Mouse (Mus musculus) liver, embryonic 13.5 days (tissue): ENCODE data around the gene Arhgap17. TPM values are rescaled to one million over a fixed set of nuclear protein-coding genes. Genes with fewer than 3 reads are reported as not detected.

Experiments used
- ATAC-seq: fragments of 200-750 bp; cut with Nextera tagmentation; 2 replicates; pipeline ENCODE4 v1.8.0; 2017; ENCODE audit warnings: low read depth, mild to moderate bottlenecking, moderate number of reproducible peaks, moderate library complexity
- DNase-seq: peaks from one replicate; pipeline ENCODE4 v3.0.0; 2022
- H3K27ac ChIP-seq: fragments of 300-500 bp; sonication (generic); 2 replicates; pipeline ENCODE4 v1.5.1; 2015; ENCODE audit warnings: moderate library complexity, mild to moderate bottlenecking, inconsistent platforms
- H3K27me3 ChIP-seq: fragments of 300-500 bp; sonication (generic); 2 replicates; pipeline ENCODE4 v1.6.1; 2015; ENCODE audit warnings: mild to moderate bottlenecking, inconsistent platforms
- H3K36me3 ChIP-seq: fragments of 300-500 bp; sonication (generic); 2 replicates; pipeline ENCODE4 v1.6.1; 2015; ENCODE audit warnings: mild to moderate bottlenecking, inconsistent platforms
- H3K4me1 ChIP-seq: fragments of 300-500 bp; sonication (generic); replicated peaks from 2 replicates; pipeline ENCODE4 v1.6.1; 2015; ENCODE audit warnings: inconsistent platforms
- H3K4me2 ChIP-seq: fragments of 300-500 bp; sonication (generic); 2 replicates; pipeline ENCODE4 v1.6.1; 2015; ENCODE audit warnings: inconsistent platforms, mild to moderate bottlenecking, moderate library complexity
- H3K4me3 ChIP-seq: fragments of 300-500 bp; sonication (generic); replicated peaks from 2 replicates; pipeline ENCODE4 v1.5.1; 2015; ENCODE audit warnings: mild to moderate bottlenecking, inconsistent platforms
- H3K9ac ChIP-seq: fragments of 300-500 bp; sonication (generic); 2 replicates; pipeline ENCODE4 v1.6.1; 2015; ENCODE audit warnings: mild to moderate bottlenecking, inconsistent platforms
- H3K9me3 ChIP-seq: fragments of 300-500 bp; sonication (generic); replicated peaks from 2 replicates; pipeline ENCODE4 v1.6.1; 2016; ENCODE audit warnings: inconsistent platforms
- WGBS: fragments of 180-500 bp; shearing (Covaris S2); methylation state at CpG from one replicate; pipeline ENCODE4 v1.1.7; 2015; ENCODE audit not compliant: insufficient replicate concordance; 5-methylcytosine and 5-hydroxymethylcytosine counted together
- polyA plus RNA-seq: library from polyadenylated mRNA; unstranded; fragments of >200 nt; fragmentation: Nextera tagmentation; extraction: Ambion mirVana; gene quantifications from 2 replicates; pipeline ENCODE4 v1.2.1, GENCODE M21; 2015

Arhgap17 gene
- polyA plus RNA-seq, 1 experiment from 2014 or later, result 8.5 TPM

- H3K4me2 ChIP-seq, result no peak overlapping the region
- H3K4me3 ChIP-seq, result no peak overlapping the region
- 0 out of 2 replicates have a peak, but pooled peaks cover 4% of the 10 kb centered on the region for H3K36me3 ChIP-seq
- H3K9me3 ChIP-seq, result no peaks in the 10 kb centered on the region
- ATAC-seq (no peak), DNase-seq (no peak)
- H3K4me1 ChIP-seq, result peaks cover 50% of the 10 kb centered on the region
- H3K27me3 ChIP-seq, result no peaks in the 10 kb centered on the region
- 74% methylated on average over 1 of the region's 1 CpGs for WGBS
- peak overlapping the region; percentile 32; the same call in 1 of the 2 replicates for H3K27ac ChIP-seq
- H3K9ac ChIP-seq, result no peak overlapping the region
Observed at GRCm38 (mm10) chr7:123336322-123336721, 33.4 kb downstream of the Arhgap17 start.

- DNase-seq, result no peak
- Histone ChIP-seq H3K4me3 (no peak overlapping the region), H3K27me3 (no peaks in the 10 kb centered on the region), H3K9me3 (no peaks in the 10 kb centered on the region), H3K9ac (no peak overlapping the region), H3K36me3 (peaks cover 19% of the 10 kb centered on the region), H3K4me2 (no peak overlapping the region), H3K27ac (no peak overlapping the region; the same call in 1 of the 2 replicates), H3K4me1 (peaks cover 42% of the 10 kb centered on the region)
- ATAC-seq, result no peak
- WGBS, result 86% methylated on average over 9 of the region's 9 CpGs
Observed at GRCm38 (mm10) chr7:123330506-123330905, 39.2 kb downstream of the Arhgap17 start.

GRCm38 (mm10) chr7:123327909-123328308 is 41.8 kb downstream of the Arhgap17 start:
- Histone ChIP-seq H3K4me3 (no peak overlapping the region), H3K4me2 (no peak overlapping the region), H3K36me3 (peaks cover 36% of the 10 kb centered on the region), H3K9me3 (no peaks in the 10 kb centered on the region), H3K27ac (no peak overlapping the region), H3K9ac (peak overlapping the region; percentile 24; the same call in 1 of the 2 replicates), H3K27me3 (no peaks in the 10 kb centered on the region), H3K4me1 (peaks cover 68% of the 10 kb centered on the region)
- no peak for ATAC-seq
- 89% methylated on average over 4 of the region's 4 CpGs for WGBS
- no peak for DNase-seq

DNA sequence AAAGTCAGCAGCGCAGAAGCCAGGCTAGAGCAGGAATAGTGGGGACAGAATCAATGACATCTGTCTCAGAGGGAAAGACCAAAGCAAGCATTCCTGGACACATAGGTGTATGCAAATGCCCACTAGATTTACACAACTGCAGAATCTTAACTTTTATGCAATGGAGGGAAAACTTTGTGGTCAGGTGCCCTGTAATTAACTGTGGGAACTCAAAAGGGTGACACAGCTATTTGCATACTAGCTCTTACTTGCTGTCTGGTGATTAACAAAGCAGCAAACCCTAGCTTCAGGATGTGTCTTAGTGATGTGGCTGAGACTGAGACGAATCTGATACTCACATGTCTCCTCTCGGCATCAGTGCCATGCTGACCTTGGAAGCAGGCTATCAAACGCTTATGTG is 42.8 kb downstream of the Arhgap17 start:
- ATAC-seq, result no peak

GRCm38 (mm10) chr7:123326062-123326461 is 43.7 kb downstream of the Arhgap17 start:
- WGBS, result 70% methylated on average over 5 of the region's 5 CpGs
- Histone ChIP-seq H3K9me3 (no peaks in the 10 kb centered on the region), H3K4me2 (peak overlapping the region; percentile 42), H3K27ac (peak overlapping the region; percentile 74), H3K4me1 (peaks cover 69% of the 10 kb centered on the region), H3K36me3 (peaks cover 54% of the 10 kb centered on the region), H3K9ac (peak overlapping the region; percentile 31), H3K4me3 (no peak overlapping the region), H3K27me3 (no peaks in the 10 kb centered on the region)
- peak; percentile 43 for DNase-seq
- ATAC-seq, result peak; percentile 67

More for the DNA sequence above, 42.8 kb downstream of the Arhgap17 start:
- no peak overlapping the region for H3K4me2 ChIP-seq
- no peaks in the 10 kb centered on the region for H3K9me3 ChIP-seq
- peak overlapping the region; percentile 40 for H3K27ac ChIP-seq
- H3K36me3 ChIP-seq, result peaks cover 46% of the 10 kb centered on the region
- no peak overlapping the region for H3K4me3 ChIP-seq
- no peak for DNase-seq
- H3K9ac ChIP-seq, result no peak overlapping the region; the same call in 1 of the 2 replicates
- WGBS, result 56% methylated on average over 4 of the region's 4 CpGs
- H3K27me3 ChIP-seq, result no peaks in the 10 kb centered on the region
- peaks cover 72% of the 10 kb centered on the region for H3K4me1 ChIP-seq

GRCm38 (mm10) chr7:123324105-123324504 is 45.6 kb downstream of the Arhgap17 start:
- Histone ChIP-seq H3K9me3 (no peaks in the 10 kb centered on the region), H3K4me1 (peaks cover 63% of the 10 kb centered on the region), H3K4me3 (no peak overlapping the region), H3K4me2 (no peak overlapping the region), H3K27me3 (no peaks in the 10 kb centered on the region), H3K27ac (0 out of 2 replicates have a peak overlapping the region, but pooled peaks have one; percentile 74), H3K36me3 (peaks cover 70% of the 10 kb centered on the region), H3K9ac (no peak overlapping the region)
- DNase-seq, result peak; percentile 44
- ATAC-seq, result peak; percentile 62
- WGBS, result 86% methylated on average over 1 of the region's 1 CpGs

DNA sequence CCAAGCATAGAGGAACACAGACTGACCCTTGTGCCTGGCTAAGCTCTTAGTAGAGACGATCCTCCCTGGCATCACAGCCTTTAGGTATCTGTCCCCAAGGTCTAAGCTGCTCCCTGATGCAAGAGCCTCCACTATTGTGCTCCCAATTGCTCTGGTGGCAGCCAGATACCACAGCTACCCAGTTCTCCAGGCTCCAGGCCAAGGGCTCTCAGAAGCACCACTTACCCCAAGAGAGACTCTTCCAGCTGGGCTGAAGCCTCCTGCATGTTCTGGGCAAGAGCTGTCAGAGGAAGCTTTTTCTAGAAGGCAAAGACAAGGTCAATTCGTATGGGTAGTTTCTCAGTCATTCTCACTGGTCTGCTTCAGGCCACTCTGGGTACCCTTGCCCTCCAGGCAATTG is 46.3 kb downstream of the Arhgap17 start:
- ATAC-seq, result no peak
- H3K36me3 ChIP-seq, result peaks cover 78% of the 10 kb centered on the region
- DNase-seq, result no peak
- H3K27me3 ChIP-seq, result no peaks in the 10 kb centered on the region
- peaks cover 61% of the 10 kb centered on the region for H3K4me1 ChIP-seq
- peak overlapping the region; percentile 65 for H3K27ac ChIP-seq
- 0 out of 2 replicates have a peak overlapping the region, but pooled peaks have one; percentile 2 for H3K9ac ChIP-seq
- no peaks in the 10 kb centered on the region for H3K9me3 ChIP-seq
- H3K4me3 ChIP-seq, result no peak overlapping the region
- H3K4me2 ChIP-seq, result no peak overlapping the region
- 78% methylated on average over 2 of the region's 2 CpGs for WGBS

DNA sequence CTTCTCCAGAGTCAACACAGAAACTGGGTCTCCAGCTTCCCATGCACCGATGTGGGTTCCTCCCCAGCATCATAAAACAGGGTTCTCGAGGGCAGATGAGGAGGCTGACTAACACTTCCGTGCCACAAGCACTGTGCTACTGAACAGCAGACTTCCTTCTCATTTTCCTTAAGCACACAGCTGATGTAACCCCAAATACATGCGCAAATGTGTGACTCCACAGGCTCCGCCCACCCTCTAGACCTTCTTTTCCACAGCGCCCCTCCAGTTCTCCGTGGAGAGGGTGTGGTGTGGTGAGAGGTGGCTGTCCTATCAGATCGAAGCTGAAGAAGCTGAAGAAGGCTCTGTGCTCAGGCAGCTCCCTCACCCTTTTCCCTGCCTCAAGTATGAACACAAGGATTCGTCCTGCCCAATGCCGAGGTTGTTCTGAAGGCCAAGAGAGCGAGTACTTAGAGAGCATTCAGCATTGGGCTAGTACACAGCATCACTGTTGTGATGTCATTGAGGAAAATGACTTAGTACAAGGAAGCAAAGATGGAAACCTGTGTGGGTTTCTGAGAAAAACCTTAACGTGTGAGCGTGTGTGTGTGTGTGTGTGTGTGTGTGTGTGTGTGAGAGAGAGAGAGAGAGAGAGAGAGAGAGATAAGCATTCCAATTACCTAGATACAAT is 47.1 kb downstream of the Arhgap17 start:
- H3K27ac ChIP-seq, result peak overlapping the region; percentile 51
- ATAC-seq (peak; percentile 74), DNase-seq (peak; percentile 46)
- H3K9me3 ChIP-seq, result no peaks in the 10 kb centered on the region
- no peak overlapping the region for H3K4me3 ChIP-seq
- peak overlapping the region; percentile 19; the same call in 1 of the 2 replicates for H3K4me2 ChIP-seq
- peaks cover 84% of the 10 kb centered on the region for H3K36me3 ChIP-seq
- H3K27me3 ChIP-seq, result no peaks in the 10 kb centered on the region
- no peak overlapping the region; the same call in 1 of the 2 replicates for H3K9ac ChIP-seq
- H3K4me1 ChIP-seq, result peaks cover 56% of the 10 kb centered on the region
- 55% methylated on average over 13 of the region's 13 CpGs for WGBS

DNA sequence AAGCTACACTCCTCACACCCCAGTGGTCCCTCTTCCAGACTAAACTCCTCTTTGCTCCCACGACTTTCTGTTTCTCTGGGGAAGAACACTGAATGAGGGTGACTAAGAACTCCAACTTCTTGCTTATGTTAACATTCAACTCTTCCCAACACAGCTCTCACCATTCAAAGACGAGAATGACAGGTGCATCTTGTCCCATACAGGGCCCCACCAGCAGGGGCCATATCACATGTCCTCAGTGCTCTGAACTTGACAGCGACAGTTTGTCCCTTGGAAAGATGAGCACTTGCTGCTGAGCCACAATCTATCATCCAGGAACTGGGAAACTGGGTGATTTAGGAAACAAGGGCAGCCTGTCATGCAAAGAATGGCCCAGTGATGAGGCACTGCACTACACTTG is 57.0 kb downstream of the Arhgap17 start:
- Histone ChIP-seq H3K4me1 (no peaks in the 10 kb centered on the region), H3K27me3 (no peaks in the 10 kb centered on the region), H3K27ac (no peak overlapping the region), H3K9ac (no peak overlapping the region), H3K36me3 (peaks cover 73% of the 10 kb centered on the region), H3K4me2 (no peak overlapping the region), H3K4me3 (no peak overlapping the region), H3K9me3 (no peaks in the 10 kb centered on the region)
- WGBS, result 80% methylated on average over 3 of the region's 3 CpGs
- DNase-seq (no peak), ATAC-seq (no peak)

DNA sequence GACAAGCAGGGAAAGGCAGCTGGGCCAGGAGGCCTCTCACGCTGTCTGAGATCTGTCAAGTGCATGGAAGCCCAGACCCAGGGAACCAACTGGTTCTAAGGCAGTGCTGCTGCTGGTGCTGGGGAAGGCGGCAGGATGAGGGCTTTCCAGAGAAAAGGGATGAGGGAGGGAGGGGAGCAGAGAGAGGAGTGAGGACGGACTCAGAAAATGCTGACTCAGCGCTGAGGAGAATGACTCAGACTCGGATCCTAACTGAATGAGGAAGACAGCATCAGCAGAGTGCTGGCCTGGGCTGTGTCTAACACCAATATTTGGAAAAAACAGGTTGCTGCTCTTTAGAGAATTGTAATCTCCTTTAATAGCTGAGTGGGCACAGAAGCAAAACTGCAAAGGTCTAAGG is 57.9 kb downstream of the Arhgap17 start:
- H3K27me3 ChIP-seq, result no peaks in the 10 kb centered on the region
- H3K4me3 ChIP-seq, result no peak overlapping the region
- DNase-seq (no peak), ATAC-seq (peak; percentile 48; the same call in 1 of the 2 replicates)
- H3K4me2 ChIP-seq, result no peak overlapping the region
- H3K4me1 ChIP-seq, result no peaks in the 10 kb centered on the region
- H3K36me3 ChIP-seq, result peaks cover 75% of the 10 kb centered on the region
- no peak overlapping the region for H3K27ac ChIP-seq
- H3K9me3 ChIP-seq, result no peaks in the 10 kb centered on the region
- no peak overlapping the region for H3K9ac ChIP-seq
- WGBS, result 67% methylated on average over 5 of the region's 5 CpGs

DNA sequence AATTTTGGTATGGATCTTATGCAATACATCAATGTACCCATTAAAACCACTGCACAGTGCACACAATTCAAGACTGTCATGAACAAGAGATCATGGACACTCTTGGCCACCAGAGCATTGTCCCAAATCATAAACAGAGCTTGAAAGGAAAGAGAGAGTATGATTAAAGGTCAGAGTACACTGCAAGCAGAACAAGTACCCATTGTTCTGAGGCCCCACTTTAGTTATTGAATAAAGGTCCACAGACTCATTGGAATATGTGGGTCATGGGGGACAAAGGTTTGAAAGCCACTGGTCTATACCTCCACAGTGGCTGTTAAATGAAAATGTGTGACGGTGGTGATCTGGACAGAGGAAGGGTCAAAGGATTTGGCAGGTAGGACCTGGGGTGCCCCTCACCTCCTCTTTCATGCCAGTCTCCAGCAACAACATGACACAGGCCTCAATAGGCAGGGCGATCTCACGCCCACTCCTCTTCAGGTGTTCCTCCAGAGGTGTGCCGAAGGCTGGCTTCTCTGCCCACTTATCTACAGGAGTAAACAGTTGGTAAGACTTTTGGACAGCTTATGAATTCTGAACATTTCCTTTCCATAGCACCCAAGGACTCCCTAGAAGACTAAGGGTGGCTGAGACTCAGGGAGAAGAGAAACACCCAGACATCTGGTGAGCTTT is 61.7 kb downstream of the Arhgap17 start:
- peaks cover 83% of the 10 kb centered on the region for H3K36me3 ChIP-seq
- WGBS, result 91% methylated on average over 4 of the region's 4 CpGs

More for the DNA sequence above, 61.7 kb downstream of the Arhgap17 start:
- Histone ChIP-seq H3K4me2 (no peak overlapping the region), H3K4me1 (no peaks in the 10 kb centered on the region), H3K9ac (no peak overlapping the region), H3K27me3 (no peaks in the 10 kb centered on the region), H3K4me3 (no peak overlapping the region), H3K27ac (no peak overlapping the region), H3K9me3 (no peaks in the 10 kb centered on the region)
- DNase-seq (no peak), ATAC-seq (no peak)
